Mouse (Mus musculus): ENCODE measurements at regions not wholly inside any gene's neighbourhood (a gene's known extent, or its start where the extent isn't known, plus 50 kb on each side); places are given as distances from the start of the nearest gene placed in this dataset.
A peak's percentile ranks its signal among the peaks of the same experiment; 100 is the strongest.

GRCm38 (mm10) chr12:52368034-52368433 lies 135.7 kb upstream of the Arhgap5 start:
- Histone ChIP-seq H3K9me3 (replicated peaks) (no peaks in the 10 kb centered on the region), H3K4me3 (replicated peaks) (no peak overlapping the region), H3K9ac (no peak overlapping the region), H3K36me3 (no peaks in the 10 kb centered on the region), H3K27me3 (no peaks in the 10 kb centered on the region), H3K27ac (no peak overlapping the region), H3K4me2 (no peak overlapping the region), H3K4me1 (peaks cover 16% of the 10 kb centered on the region)
- ATAC-seq (replicated peaks; ENCODE audit: low FRiP score): no peak
- 42% methylated on average over 6 of the region's 6 CpGs for WGBS

GRCm38 (mm10) chr12:52368466-52368865 lies 135.3 kb upstream of the Arhgap5 start:
- Histone ChIP-seq H3K9ac (no peak overlapping the region), H3K4me3 (replicated peaks) (no peak overlapping the region), H3K4me1 (peaks cover 16% of the 10 kb centered on the region), H3K27ac (no peak overlapping the region), H3K9me3 (replicated peaks) (no peaks in the 10 kb centered on the region), H3K4me2 (no peak overlapping the region), H3K36me3 (no peaks in the 10 kb centered on the region), H3K27me3 (no peaks in the 10 kb centered on the region)
- no peak for ATAC-seq (replicated peaks; ENCODE audit: low FRiP score)
- 54% methylated on average over 4 of the region's 4 CpGs for WGBS

GRCm38 (mm10) chr12:52370153-52370710 lies 133.5 kb upstream of the Arhgap5 start:
- H3K9ac ChIP-seq: no peak overlapping the region
- peaks cover 16% of the 10 kb centered on the region for H3K4me1 ChIP-seq
- H3K4me2 ChIP-seq: no peak overlapping the region
- H3K9me3 ChIP-seq (replicated peaks): no peaks in the 10 kb centered on the region
- no peak overlapping the region for H3K27ac ChIP-seq
- no peaks in the 10 kb centered on the region for H3K36me3 ChIP-seq
- H3K27me3 ChIP-seq: no peaks in the 10 kb centered on the region
- no peak overlapping the region for H3K4me3 ChIP-seq (replicated peaks)
- 54% methylated on average over 12 of the region's 12 CpGs for WGBS
- no peak for ATAC-seq (replicated peaks; ENCODE audit: low FRiP score)

GRCm38 (mm10) chr12:52375116-52375515 lies 128.7 kb upstream of the Arhgap5 start:
- H3K27me3 ChIP-seq: no peaks in the 10 kb centered on the region
- H3K4me3 ChIP-seq (replicated peaks): no peak overlapping the region
- no peaks in the 10 kb centered on the region for H3K36me3 ChIP-seq
- no peak overlapping the region for H3K27ac ChIP-seq
- H3K4me2 ChIP-seq: no peak overlapping the region
- 0 out of 2 replicates have a peak, but pooled peaks cover 1% of the 10 kb centered on the region for H3K4me1 ChIP-seq
- no peak overlapping the region for H3K9ac ChIP-seq
- no peak for ATAC-seq (replicated peaks; ENCODE audit: low FRiP score)
- no peaks in the 10 kb centered on the region for H3K9me3 ChIP-seq (replicated peaks)
- 96% methylated on average over 4 of the region's 4 CpGs for WGBS

GRCm38 (mm10) chr12:52376692-52377462 lies 126.9 kb upstream of the Arhgap5 start:
- H3K4me2 ChIP-seq: no peak overlapping the region
- H3K4me1 ChIP-seq: peaks cover 9% of the 10 kb centered on the region
- H3K9ac ChIP-seq: no peak overlapping the region
- H3K27me3 ChIP-seq: no peaks in the 10 kb centered on the region
- H3K36me3 ChIP-seq: no peaks in the 10 kb centered on the region
- H3K27ac ChIP-seq: no peak overlapping the region
- ATAC-seq (replicated peaks; ENCODE audit: low FRiP score): no peak
- H3K4me3 ChIP-seq (replicated peaks): no peak overlapping the region
- WGBS: 74% methylated on average over 10 of the region's 10 CpGs
- no peaks in the 10 kb centered on the region for H3K9me3 ChIP-seq (replicated peaks)

GRCm38 (mm10) chr12:52377463-52377848 lies 126.3 kb upstream of the Arhgap5 start:
- H3K4me2 ChIP-seq: no peak overlapping the region
- H3K4me3 ChIP-seq (replicated peaks): no peak overlapping the region
- no peaks in the 10 kb centered on the region for H3K27me3 ChIP-seq
- ATAC-seq (replicated peaks; ENCODE audit: low FRiP score): no peak
- H3K4me1 ChIP-seq: peaks cover 15% of the 10 kb centered on the region
- no peaks in the 10 kb centered on the region for H3K36me3 ChIP-seq
- no peak overlapping the region for H3K27ac ChIP-seq
- H3K9ac ChIP-seq: no peak overlapping the region
- 98% methylated on average over 2 of the region's 2 CpGs for WGBS
- H3K9me3 ChIP-seq (replicated peaks): no peaks in the 10 kb centered on the region

- Histone ChIP-seq H3K36me3 (no peaks in the 10 kb centered on the region), H3K27me3 (no peaks in the 10 kb centered on the region), H3K9me3 (replicated peaks) (no peaks in the 10 kb centered on the region), H3K27ac (no peak overlapping the region), H3K9ac (no peak overlapping the region), H3K4me3 (replicated peaks) (no peak overlapping the region), H3K4me2 (no peak overlapping the region), H3K4me1 (peaks cover 23% of the 10 kb centered on the region)
- 88% methylated on average over 4 of the region's 4 CpGs for WGBS
- ATAC-seq (replicated peaks; ENCODE audit: low FRiP score): no peak
Observed at GRCm38 (mm10) chr12:52379245-52379644, 124.5 kb upstream of the Arhgap5 start.

GRCm38 (mm10) chr12:52379960-52380359 lies 123.8 kb upstream of the Arhgap5 start:
- WGBS: 62% methylated on average over 5 of the region's 5 CpGs
- Histone ChIP-seq H3K9me3 (replicated peaks) (no peaks in the 10 kb centered on the region), H3K27me3 (no peaks in the 10 kb centered on the region), H3K4me3 (replicated peaks) (no peak overlapping the region), H3K27ac (no peak overlapping the region), H3K4me1 (peaks cover 27% of the 10 kb centered on the region), H3K4me2 (no peak overlapping the region), H3K36me3 (no peaks in the 10 kb centered on the region), H3K9ac (no peak overlapping the region)
- no peak for ATAC-seq (replicated peaks; ENCODE audit: low FRiP score)

- Histone ChIP-seq H3K4me3 (replicated peaks) (no peak overlapping the region), H3K9me3 (replicated peaks) (no peaks in the 10 kb centered on the region), H3K9ac (no peak overlapping the region), H3K4me2 (no peak overlapping the region), H3K27ac (peak overlapping the region; percentile 69), H3K27me3 (no peaks in the 10 kb centered on the region), H3K36me3 (no peaks in the 10 kb centered on the region), H3K4me1 (peaks cover 27% of the 10 kb centered on the region)
- ATAC-seq (replicated peaks; ENCODE audit: low FRiP score): peak; percentile 78
- WGBS: 44% methylated on average over 18 of the region's 18 CpGs
Observed at GRCm38 (mm10) chr12:52381161-52381967, 122.4 kb upstream of the Arhgap5 start.

- no peak overlapping the region for H3K9ac ChIP-seq
- no peaks in the 10 kb centered on the region for H3K9me3 ChIP-seq (replicated peaks)
- WGBS: 87% methylated on average over 1 of the region's 1 CpGs
- peaks cover 27% of the 10 kb centered on the region for H3K4me1 ChIP-seq
- no peaks in the 10 kb centered on the region for H3K36me3 ChIP-seq
- H3K4me3 ChIP-seq (replicated peaks): no peak overlapping the region
- no peak overlapping the region for H3K4me2 ChIP-seq
- peak overlapping the region; percentile 69; the same call in 1 of the 2 replicates for H3K27ac ChIP-seq
- 0 out of 2 replicates have a peak, but pooled peaks have one; percentile 4 for ATAC-seq (replicated peaks; ENCODE audit: low FRiP score)
- no peaks in the 10 kb centered on the region for H3K27me3 ChIP-seq
Observed at GRCm38 (mm10) chr12:52381968-52382325, 121.8 kb upstream of the Arhgap5 start.

GRCm38 (mm10) chr12:52382832-52383580 lies 120.8 kb upstream of the Arhgap5 start:
- 10% methylated on average over 7 of the region's 7 CpGs for WGBS
- Histone ChIP-seq H3K27me3 (no peaks in the 10 kb centered on the region), H3K4me3 (replicated peaks) (no peak overlapping the region), H3K4me2 (peak overlapping the region; percentile 38), H3K9me3 (replicated peaks) (0 out of 2 replicates have a peak, but pooled peaks cover under 1% of the 10 kb centered on the region), H3K36me3 (no peaks in the 10 kb centered on the region), H3K27ac (peak overlapping the region; percentile 69; the same call in 1 of the 2 replicates), H3K9ac (no peak overlapping the region), H3K4me1 (peaks cover 27% of the 10 kb centered on the region)
- ATAC-seq (replicated peaks; ENCODE audit: low FRiP score): peak; percentile 55
